Mouse (Mus musculus) CH12.LX (cell line): ENCODE measurements around the gene Ifrd2. TPM values are rescaled to one million over a fixed set of nuclear protein-coding genes. Genes with fewer than 3 reads are reported as not detected.

Experiments used
- DNase-seq: peaks from one replicate; pipeline ENCODE4 v3.0.0-alpha.2; 2013; ENCODE audit errors: extremely low read depth
- H3K27ac ChIP-seq: 2 replicates; pipeline ENCODE4 v1.5.1; 2012; ENCODE audit warnings: low read depth, mild to moderate bottlenecking, control low read depth, moderate library complexity; ENCODE audit not compliant: insufficient read depth
- H3K27me3 ChIP-seq: replicated peaks from 2 replicates; pipeline ENCODE3; 2012; ENCODE audit warnings: inconsistent platforms
- H3K36me3 ChIP-seq, 2 experiments: replicated peaks in 1 of 2; 2 replicates each; pipeline versions ENCODE3 to v1.6.1; 2012; ENCODE audit warnings: inconsistent platforms in 1 of 2, low read length in 1 of 2, mild to moderate bottlenecking in 1 of 2, mixed read lengths in 1 of 2, moderate library complexity in 1 of 2; ENCODE audit not compliant: control insufficient read depth in 1 of 2, insufficient read depth in 1 of 2
- H3K4me1 ChIP-seq, 2 experiments: 2 replicates each; pipeline ENCODE4 v1.6.1; 2012; ENCODE audit warnings: inconsistent platforms in 1 of 2, moderate library complexity in 1 of 2; ENCODE audit not compliant: insufficient read depth in 2 of 2, control insufficient read depth in 1 of 2
- H3K4me2 ChIP-seq: 2 replicates; pipeline ENCODE4 v1.6.1; 2012; ENCODE audit warnings: low read depth, mild to moderate bottlenecking, control low read depth; ENCODE audit not compliant: poor library complexity, insufficient read depth, severe bottlenecking
- H3K4me3 ChIP-seq, 3 experiments: fragments of 150-350 bp in 1 of 3; sonication (generic) in 1 of 3; replicated peaks in 1 of 3; 2 replicates each; pipeline versions ENCODE3 to v1.5.1; 2011 to 2012; ENCODE audit warnings: low read depth in 2 of 3, low read length in 2 of 3, mild to moderate bottlenecking in 2 of 3, moderate library complexity in 2 of 3, control low read depth in 1 of 3, improper control_type of control experiment in 1 of 3, inconsistent platforms in 1 of 3, mixed read lengths in 1 of 3; ENCODE audit not compliant: poor library complexity in 1 of 3
- H3K79me2 ChIP-seq: replicated peaks from 2 replicates; pipeline ENCODE4 v1.6.1; 2012; ENCODE audit warnings: mild to moderate bottlenecking, moderate library complexity; ENCODE audit not compliant: control insufficient read depth, poor library complexity, insufficient read depth, severe bottlenecking; ENCODE audit errors: extremely low read depth
- H3K9ac ChIP-seq: 2 replicates; pipeline ENCODE4 v1.6.1; 2012; ENCODE audit warnings: low read depth, mild to moderate bottlenecking, control low read depth, moderate library complexity; ENCODE audit not compliant: insufficient read depth
- H3K9me3 ChIP-seq: replicated peaks from 2 replicates; pipeline ENCODE3; 2012; ENCODE audit warnings: low read length, inconsistent platforms, mixed read lengths
- BHLHE40 ChIP-seq: IDR thresholded peaks from 2 replicates; pipeline ENCODE4 v1.6.1; 2011; ENCODE audit warnings: mild to moderate bottlenecking, low read depth, low read length, improper control_type of control experiment
- CHD1 ChIP-seq: IDR thresholded peaks from 2 replicates; pipeline ENCODE4 v1.6.1; 2012; ENCODE audit warnings: low read depth, low read length, improper control_type of control experiment, inconsistent platforms
- CHD2 ChIP-seq: IDR thresholded peaks from 2 replicates; pipeline ENCODE4 v1.6.1; 2011; ENCODE audit warnings: low read length, improper control_type of control experiment
- CTCF ChIP-seq, 2 experiments: IDR thresholded peaks in 1 of 2; conservative IDR thresholded peaks in 1 of 2; 2 replicates each; pipeline ENCODE4 v1.5.1; 2011 to 2012; ENCODE audit warnings: low read depth in 2 of 2, low read length in 2 of 2, improper control_type of control experiment in 1 of 2, inconsistent platforms in 1 of 2, mild to moderate bottlenecking in 1 of 2, moderate library complexity in 1 of 2
- E2F4 ChIP-seq: IDR thresholded peaks from 2 replicates; pipeline ENCODE4 v1.6.1; 2011; ENCODE audit warnings: low read depth, low read length, improper control_type of control experiment; ENCODE audit not compliant: insufficient replicate concordance
- ELF1 ChIP-seq: IDR thresholded peaks from 2 replicates; pipeline ENCODE4 v1.6.1; 2014; ENCODE audit warnings: low read depth, mild to moderate bottlenecking, inconsistent platforms, low read length, improper control_type of control experiment
- EP300 ChIP-seq: IDR thresholded peaks from 2 replicates; pipeline ENCODE4 v1.6.1; 2011; ENCODE audit warnings: low read length, improper control_type of control experiment
- GABPA ChIP-seq: IDR thresholded peaks from 2 replicates; pipeline ENCODE4 v1.6.1; 2012; ENCODE audit warnings: low read depth, low read length, improper control_type of control experiment, inconsistent platforms; ENCODE audit not compliant: insufficient replicate concordance
- IRF4 ChIP-seq: IDR thresholded peaks from 2 replicates; pipeline ENCODE4 v1.6.1; 2014; ENCODE audit warnings: low read depth, mild to moderate bottlenecking, inconsistent platforms, low read length, improper control_type of control experiment
- JUND ChIP-seq: conservative IDR thresholded peaks from 2 replicates; pipeline ENCODE4 v1.6.1; 2011; ENCODE audit warnings: low read depth, low read length, improper control_type of control experiment
- KAT2A ChIP-seq: IDR thresholded peaks from 2 replicates; pipeline ENCODE4 v1.6.1; 2012; ENCODE audit warnings: low read length, improper control_type of control experiment, inconsistent platforms; ENCODE audit not compliant: insufficient replicate concordance
- MAX ChIP-seq: IDR thresholded peaks from 2 replicates; pipeline ENCODE4 v1.6.1; 2011; ENCODE audit warnings: low read length, improper control_type of control experiment
- MAZ ChIP-seq: IDR thresholded peaks from 2 replicates; pipeline ENCODE4 v1.6.1; 2012; ENCODE audit warnings: low read depth, mild to moderate bottlenecking, inconsistent platforms, low read length, improper control_type of control experiment, moderate library complexity
- MXI1 ChIP-seq: IDR thresholded peaks from 2 replicates; pipeline ENCODE4 v1.6.1; 2011; ENCODE audit warnings: mild to moderate bottlenecking, low read depth, low read length, improper control_type of control experiment
- MYC ChIP-seq: IDR thresholded peaks from 2 replicates; pipeline ENCODE4 v1.6.1; 2011; ENCODE audit warnings: low read depth, mild to moderate bottlenecking, improper control_type of control experiment, low read length
- PAX5 ChIP-seq: IDR thresholded peaks from 2 replicates; pipeline ENCODE4 v1.6.1; 2012; ENCODE audit warnings: low read length, inconsistent platforms, mixed read lengths
- POLR2AphosphoS2 ChIP-seq: IDR thresholded peaks from 2 replicates; pipeline ENCODE4 v1.6.1; 2011; ENCODE audit warnings: low read depth, low read length, improper control_type of control experiment
- RAD21 ChIP-seq: IDR thresholded peaks from 2 replicates; pipeline ENCODE4 v1.6.1; 2011; ENCODE audit warnings: low read depth, mild to moderate bottlenecking, low read length, improper control_type of control experiment, moderate library complexity
- RCOR1 ChIP-seq: conservative IDR thresholded peaks from 2 replicates; pipeline ENCODE4 v1.6.1; 2012; ENCODE audit warnings: low read depth, mild to moderate bottlenecking, inconsistent platforms, low read length, improper control_type of control experiment
- TBP ChIP-seq: conservative IDR thresholded peaks from 2 replicates; pipeline ENCODE4 v1.6.1; 2011; ENCODE audit warnings: low read depth, low read length, improper control_type of control experiment
- TCF12 ChIP-seq: IDR thresholded peaks from 2 replicates; pipeline ENCODE4 v1.6.1; 2014; ENCODE audit warnings: low read depth, mild to moderate bottlenecking, inconsistent platforms, low read length, improper control_type of control experiment
- ZC3H11A ChIP-seq: IDR thresholded peaks from 2 replicates; pipeline ENCODE4 v1.6.1; 2012; ENCODE audit warnings: low read depth, mild to moderate bottlenecking, inconsistent platforms, low read length, improper control_type of control experiment
- ZKSCAN1 ChIP-seq: IDR thresholded peaks from 2 replicates; pipeline ENCODE4 v1.6.1; 2012; ENCODE audit warnings: low read depth, inconsistent platforms, low read length, improper control_type of control experiment, borderline replicate concordance
- dilution Hi-C: fragments of 300-500 bp; cut with MboI; formaldehyde crosslinking; loops from 2 replicates; pipeline ENCODE4 v1.14.3; 2020; ENCODE audit warnings: low sequenced_read_pairs; ENCODE audit not compliant: extremely low pct_unique_long_range_greater_than_20kb, extremely low pct_ligation_motif_present
- in situ Hi-C: fragments of 300-500 bp; cut with MboI; formaldehyde crosslinking; loops from 3 replicates; pipeline ENCODE4 v1.14.3; 2019; ENCODE audit warnings: low sequenced_read_pairs, low pct_ligation_motif_present, low pct_unique_long_range_greater_than_20kb, mixed read lengths
- polyA plus RNA-seq: library from polyadenylated mRNA; unstranded; fragments of >175 nt; gene quantifications from 2 replicates; pipeline ENCODE4 v1.2.1, GENCODE M21; 2012; ENCODE audit warnings: low read depth; ENCODE audit not compliant: insufficient read length
- total RNA-seq, 2 experiments: library from RNA; depleted of rRNA; stranded (reverse); fragments of 300-350 nt in 1 of 2; fragments of >200 nt in 1 of 2; gene quantifications; 2 replicates each; pipeline ENCODE4 v1.2.3; 2012 to 2014

Ifrd2 gene
- total and polyA plus RNA-seq, 3 experiments: 62.8 to 143 (median 91.3) TPM

GRCm38 (mm10) chr9:107552690-107553393 is 34.6 kb upstream of the Ifrd2 start:
- H3K36me3 ChIP-seq: peaks cover 14 to 31% of the 10 kb centered on the region in 2 experiments
- dilution Hi-C loops: no loop called here
- H3K27ac ChIP-seq: no peak overlapping the region
- TF ChIP-seq GABPA: no peak
- TF ChIP-seq TCF12: no peak
- no peak for TF ChIP-seq MAX
- no peak for TF ChIP-seq E2F4
- TF ChIP-seq POLR2AphosphoS2: no peak
- no peak for TF ChIP-seq CTCF (conservative IDR thresholded peaks at IDR 0.05 in 1 of 2, IDR thresholded peaks at IDR 0.05 in 1 of 2; ENCODE audit: low read depth in 2 of 2, low read length in 2 of 2)
- no peak for TF ChIP-seq MYC
- TF ChIP-seq KAT2A: no peak
- no peak for TF ChIP-seq ELF1
- TF ChIP-seq BHLHE40: no peak
- no peak for TF ChIP-seq RAD21
- TF ChIP-seq ZC3H11A: no peak
- TF ChIP-seq RCOR1: no peak
- TF ChIP-seq ZKSCAN1: no peak
- no peak for TF ChIP-seq IRF4
- no peak for TF ChIP-seq PAX5
- TF ChIP-seq TBP: no peak
- TF ChIP-seq, all 38 proteins: peak for 0
- Histone ChIP-seq H3K79me2 (peaks cover 29% of the 10 kb centered on the region), H3K9me3 (no peaks in the 10 kb centered on the region), H3K27me3 (no peaks in the 10 kb centered on the region), H3K9ac (no peak overlapping the region), H3K4me3 (peak overlapping the region in 1 of 3 experiments; percentile 81), H3K4me1 (peaks cover 10 to 33% of the 10 kb centered on the region in 2 experiments), H3K4me2 (no peak overlapping the region; the same call in 1 of the 2 replicates)
- in situ Hi-C loops: no loop called here
- no peak for DNase-seq

GRCm38 (mm10) chr9:107553541-107554318 is 33.7 kb upstream of the Ifrd2 start:
- H3K36me3 ChIP-seq: peaks cover 21 to 40% of the 10 kb centered on the region in 2 experiments
- H3K79me2 ChIP-seq: peaks cover 29% of the 10 kb centered on the region
- H3K4me2 ChIP-seq: peak overlapping the region; percentile 77
- H3K4me1 ChIP-seq: peaks cover 10 to 30% of the 10 kb centered on the region in 2 experiments
- H3K4me3 ChIP-seq: peak overlapping the region; percentile 68 to 81 (median 69)
- no peaks in the 10 kb centered on the region for H3K27me3 ChIP-seq
- in situ Hi-C loops (no loop called here), dilution Hi-C loops (no loop called here)
- no peak for DNase-seq
- TF ChIP-seq EP300 (no peak), CHD1 (no peak), CHD2 (no peak), ZKSCAN1 (no peak), TBP (no peak), IRF4 (no peak), MAZ (no peak), MXI1 (no peak), JUND (no peak)
- TF ChIP-seq, all 38 proteins: peak for 0
- H3K9ac ChIP-seq: peak overlapping the region; percentile 62
- H3K9me3 ChIP-seq: no peaks in the 10 kb centered on the region
- no peak overlapping the region for H3K27ac ChIP-seq
